Mouse (Mus musculus): ENCODE data around the gene Clic4. TPM values are rescaled to one million over a fixed set of nuclear protein-coding genes. Genes with fewer than 3 reads are reported as not detected.
"Not testable (repeated sequence)": the region's sequence is repeated elsewhere in the genome, so short reads cannot be mapped to it uniquely, and the experiment has no call there.

Clic4 gene
- total RNA-seq, 2 experiments from 2014 or later, result 30.2 to 35.7 TPM

DNA sequence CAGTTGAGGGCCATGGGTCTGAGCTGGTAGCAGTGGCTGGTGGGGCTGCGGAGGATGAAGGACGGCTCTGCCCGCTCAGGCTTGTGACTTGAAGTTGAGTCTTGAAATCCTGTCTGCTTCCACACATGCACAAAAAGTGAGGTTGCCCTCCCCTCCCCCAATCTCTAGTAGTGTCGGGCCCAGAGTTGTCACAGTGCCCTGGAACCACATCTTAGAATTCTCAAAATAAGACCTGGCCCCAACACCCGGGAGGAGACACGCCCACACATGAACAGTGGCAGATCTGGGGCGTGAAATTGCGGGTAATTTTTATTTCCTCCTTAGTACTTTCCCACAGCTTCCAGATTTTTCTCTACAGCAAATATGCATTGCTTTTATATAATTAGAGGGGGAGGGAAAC lies 74.8 kb downstream of the Clic4 start:
- no peak for DNase-seq (ENCODE audit: low spot score in 2 of 2)

DNA sequence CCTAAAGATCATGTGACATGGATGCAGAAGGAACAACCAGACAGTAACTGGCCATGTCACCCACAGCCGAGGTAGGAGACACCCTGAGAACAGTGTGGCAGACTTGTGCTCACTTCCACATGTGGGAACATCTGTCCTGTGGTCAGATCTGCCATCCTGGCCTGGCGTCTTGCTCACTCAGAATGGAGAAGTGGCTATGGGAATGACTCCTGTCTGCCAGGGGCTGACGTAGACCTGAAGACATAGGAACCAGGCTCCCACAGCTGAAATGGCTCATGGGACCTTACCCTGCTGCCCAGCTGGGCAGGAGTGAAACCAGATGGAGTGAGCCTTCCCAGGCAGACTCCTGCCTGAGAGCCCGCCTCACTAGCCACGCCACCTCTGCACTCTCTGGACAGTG lies 79.8 kb downstream of the Clic4 start:
- no peak for DNase-seq (ENCODE audit: low spot score in 2 of 2)

DNA sequence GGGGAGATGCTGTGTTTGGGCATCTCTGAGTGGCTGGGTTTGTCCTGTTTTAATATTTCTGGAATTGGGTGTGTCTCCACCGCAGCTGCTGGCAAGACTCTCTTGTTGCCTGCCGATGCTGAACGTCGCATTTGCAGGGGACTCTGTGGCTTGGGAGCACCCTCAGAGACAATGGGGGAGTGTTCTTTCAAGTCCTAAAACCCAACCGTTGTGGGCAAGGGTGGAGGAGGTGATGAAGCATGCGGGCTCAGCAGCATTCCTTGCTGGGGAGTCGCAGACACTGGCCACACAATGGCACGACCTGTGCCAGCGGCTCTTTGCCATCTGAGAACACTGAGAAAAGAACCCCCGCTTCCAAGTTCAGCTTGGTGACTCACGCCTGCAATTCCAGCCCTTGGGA lies 81.0 kb downstream of the Clic4 start:
- DNase-seq (ENCODE audit: low spot score in 2 of 2), result no peak

DNA sequence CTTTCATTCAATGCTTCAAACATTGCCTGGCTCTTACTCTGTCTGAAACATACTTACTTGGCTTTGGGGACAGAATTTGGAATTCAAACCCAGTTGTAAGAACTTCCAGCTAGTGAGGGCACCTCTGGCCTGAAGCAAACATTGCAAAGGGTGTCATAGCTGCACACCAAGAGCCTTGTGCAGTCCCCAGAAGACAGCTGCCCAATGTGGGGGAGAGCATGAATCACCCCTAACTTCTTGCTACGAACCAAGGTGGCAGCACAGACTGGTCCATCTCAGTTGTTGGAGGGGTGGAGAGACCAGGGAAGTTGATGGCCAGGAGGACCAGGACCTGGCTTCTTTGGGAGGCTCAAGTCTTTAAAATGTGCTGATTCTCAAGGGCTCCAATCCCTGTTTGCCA lies 81.4 kb downstream of the Clic4 start:
- DNase-seq (ENCODE audit: low spot score in 2 of 2), result no peak

DNA sequence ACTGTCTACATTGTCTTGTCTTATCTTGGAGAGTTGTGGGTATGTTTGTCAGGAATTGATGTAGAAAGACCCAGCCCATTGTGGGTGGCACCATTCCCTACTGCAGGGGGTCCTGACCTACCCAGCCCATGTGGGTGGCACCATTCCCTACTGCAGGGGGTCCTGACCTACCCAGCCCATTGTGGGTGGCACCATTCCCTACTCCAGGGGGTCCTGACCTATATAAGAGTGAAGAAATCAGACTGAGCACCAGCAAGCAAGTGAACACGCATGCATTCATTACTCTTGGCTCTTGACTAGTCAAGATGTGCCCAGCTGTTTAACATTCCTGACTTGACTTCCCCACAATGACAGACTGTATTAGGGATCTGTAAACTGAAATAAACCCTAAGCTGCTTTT lies 82.2 kb downstream of the Clic4 start:
- no peak for DNase-seq (ENCODE audit: low spot score in 2 of 2)

DNA sequence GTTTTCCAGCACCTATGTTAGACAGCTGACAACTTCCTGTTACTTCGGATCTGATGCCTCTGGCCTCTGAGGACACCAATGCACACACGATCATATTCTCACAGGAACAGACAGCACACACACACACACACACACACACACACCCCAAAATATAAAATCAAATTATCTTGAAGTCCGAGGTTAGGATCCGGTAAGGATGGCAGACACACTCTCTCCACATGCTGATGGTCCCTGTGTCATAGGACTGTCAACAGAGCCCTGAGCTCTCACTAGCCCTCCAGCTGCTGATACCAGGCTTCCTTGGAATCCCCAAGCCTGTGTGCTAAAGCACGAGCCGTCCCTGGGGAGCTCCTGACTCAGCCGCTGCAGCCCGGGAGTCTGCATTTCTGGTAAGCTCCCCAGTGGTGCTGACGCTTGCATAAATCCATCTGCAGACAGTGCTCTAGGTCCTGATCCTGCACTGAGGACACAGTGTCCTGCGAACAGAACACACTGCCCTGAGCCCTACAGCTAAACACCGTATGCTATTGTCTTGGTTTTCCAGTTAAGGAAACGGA lies 83.1 kb downstream of the Clic4 start:
- DNase-seq (ENCODE audit: low spot score in 2 of 2), result no peak

DNA sequence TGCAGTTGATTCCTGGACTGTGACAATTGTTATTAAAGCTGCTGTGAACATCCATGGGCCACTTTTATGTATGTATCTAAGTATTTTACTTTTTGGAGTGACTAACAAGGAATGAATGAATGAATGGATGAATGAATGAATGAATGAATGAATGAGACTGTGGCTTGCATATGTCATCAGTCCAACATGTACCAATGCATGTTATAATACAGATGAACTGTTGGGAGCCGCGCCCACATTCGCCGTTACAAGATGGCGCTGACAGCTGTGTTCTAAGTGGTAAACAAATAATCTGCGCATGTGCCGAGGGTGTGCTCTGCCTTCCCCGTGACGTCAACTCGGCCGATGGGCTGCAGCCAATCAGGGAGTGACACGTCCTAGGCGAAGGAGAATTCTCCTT lies 88.3 kb downstream of the Clic4 start:
- DNase-seq (ENCODE audit: low spot score in 2 of 2), result not testable (repeated sequence)

DNA sequence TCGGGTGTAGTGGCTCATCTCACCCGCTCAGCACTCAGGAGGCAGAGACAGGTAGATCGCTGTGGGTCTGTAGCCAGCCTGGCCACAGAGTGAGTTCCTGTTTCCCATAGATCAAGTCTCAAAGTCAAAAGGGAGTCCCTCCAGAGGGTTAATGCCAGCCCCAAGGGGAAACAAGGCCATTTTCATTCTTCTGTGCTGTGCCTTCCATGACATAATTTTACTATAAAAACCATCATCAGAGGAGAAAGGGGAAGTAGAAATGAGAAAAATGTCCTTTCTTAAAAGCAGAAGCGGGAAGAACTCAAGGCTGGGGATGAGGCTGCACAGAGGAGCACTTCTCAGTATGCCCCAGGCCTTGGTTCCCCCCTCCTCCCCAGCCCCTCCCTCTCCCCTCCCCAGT lies 90.8 kb downstream of the Clic4 start:
- no peak for DNase-seq (ENCODE audit: low spot score in 2 of 2)

DNA sequence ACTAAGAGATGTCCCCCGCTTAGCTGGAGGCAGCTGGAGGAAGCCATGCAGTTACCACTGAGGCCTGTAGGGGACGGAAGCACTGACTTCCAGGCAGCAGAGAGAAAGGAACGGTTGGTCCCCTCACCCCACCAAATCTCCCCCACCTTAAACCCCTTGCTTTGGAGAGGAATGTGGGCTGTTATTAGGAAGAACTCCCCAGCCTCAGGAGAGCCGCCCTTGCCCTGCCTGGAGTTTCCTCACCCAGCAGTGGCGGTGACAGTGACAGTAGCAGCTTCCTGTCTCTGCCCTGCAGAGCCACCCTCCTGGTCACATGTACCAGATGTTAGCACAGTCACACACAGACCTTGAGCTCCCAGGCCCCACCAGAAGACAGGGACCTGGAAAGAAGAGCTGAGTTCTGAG lies 93.5 kb downstream of the Clic4 start:
- peak in 1 of 2 experiments; percentile 24 for DNase-seq (ENCODE audit: low spot score in 2 of 2)

DNA sequence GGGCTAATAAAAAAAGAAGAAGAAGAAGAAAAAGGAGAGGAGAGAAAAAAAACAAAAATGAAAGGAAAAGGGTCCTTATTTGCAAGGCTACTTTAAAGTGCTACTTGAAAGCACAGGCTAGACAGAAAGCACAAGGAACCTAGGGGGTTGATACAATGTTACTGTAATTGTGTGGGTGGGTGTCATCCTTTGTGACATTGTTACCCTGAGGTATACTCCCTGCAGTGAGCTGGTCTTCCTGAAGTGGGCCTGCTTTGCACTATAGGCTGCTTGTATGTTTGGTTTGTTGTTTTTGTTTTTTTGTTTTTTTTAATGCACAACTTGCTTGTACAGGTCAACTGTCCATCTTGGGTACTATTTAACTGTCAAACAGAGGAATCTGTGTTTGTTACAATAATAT lies 95.0 kb downstream of the Clic4 start:
- DNase-seq (ENCODE audit: low spot score in 2 of 2), result no peak

DNA sequence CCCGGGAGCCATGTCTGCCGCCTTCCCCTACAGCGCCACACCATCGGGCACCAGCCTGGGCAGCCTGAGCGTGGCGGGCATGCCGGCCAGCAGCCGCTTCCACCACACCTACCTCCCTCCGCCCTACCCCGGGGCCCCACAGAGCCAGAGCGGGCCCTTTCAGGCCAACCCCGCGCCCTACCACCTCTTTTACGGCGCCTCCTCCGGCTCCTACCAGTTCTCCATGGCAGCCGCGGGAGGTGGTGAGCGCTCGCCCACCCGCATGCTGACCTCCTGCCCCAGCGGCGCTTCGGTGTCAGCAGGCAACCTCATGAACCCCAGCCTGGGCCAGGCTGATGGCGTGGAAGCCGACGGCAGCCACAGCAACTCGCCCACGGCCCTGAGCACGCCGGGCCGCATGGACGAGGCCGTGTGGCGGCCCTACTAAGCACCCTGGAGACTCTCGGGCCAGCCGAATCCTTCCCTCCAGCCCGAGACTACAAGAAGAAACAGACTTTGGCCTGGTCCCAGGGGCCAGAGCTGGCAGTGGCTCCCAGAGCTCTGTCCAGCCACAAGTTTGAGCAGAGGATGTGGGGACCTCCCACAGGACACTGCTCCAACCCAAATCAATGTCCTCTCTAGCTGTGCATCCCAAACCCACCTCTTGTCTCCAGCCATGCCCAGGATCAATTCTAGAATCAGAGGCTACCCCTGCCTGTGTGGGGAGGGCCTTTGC lies 97.1 kb downstream of the Clic4 start:
- DNase-seq (ENCODE audit: low spot score in 2 of 2), result no peak

DNA sequence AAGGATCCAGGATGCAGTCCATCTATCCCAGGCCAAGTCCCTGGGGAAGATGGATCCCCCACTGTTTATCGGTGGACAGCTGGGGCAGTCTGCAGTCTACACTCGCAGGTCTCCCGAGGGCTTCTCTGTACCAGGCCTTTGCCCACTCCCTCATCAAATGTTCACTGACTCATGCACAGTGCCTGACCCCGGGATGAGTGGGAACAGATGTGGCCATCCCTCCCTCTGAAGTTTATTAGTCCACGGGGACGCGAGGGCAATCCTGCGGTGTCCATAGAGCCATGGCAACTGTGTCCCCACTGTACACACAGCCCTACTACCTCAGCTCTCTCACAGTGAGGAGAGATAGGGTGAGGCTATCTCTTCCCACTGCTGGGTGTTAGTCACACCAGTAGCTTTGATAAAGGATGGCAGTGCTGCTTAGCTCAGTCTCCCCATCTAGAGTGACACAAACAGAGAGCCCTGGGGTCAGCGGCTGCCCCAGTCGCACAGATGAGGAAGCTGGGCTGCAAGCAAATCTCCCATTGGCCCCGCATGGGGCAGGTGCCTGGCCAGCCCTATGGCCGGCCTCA lies 101.2 kb downstream of the Clic4 start:
- DNase-seq (ENCODE audit: low spot score in 2 of 2), result no peak

DNA sequence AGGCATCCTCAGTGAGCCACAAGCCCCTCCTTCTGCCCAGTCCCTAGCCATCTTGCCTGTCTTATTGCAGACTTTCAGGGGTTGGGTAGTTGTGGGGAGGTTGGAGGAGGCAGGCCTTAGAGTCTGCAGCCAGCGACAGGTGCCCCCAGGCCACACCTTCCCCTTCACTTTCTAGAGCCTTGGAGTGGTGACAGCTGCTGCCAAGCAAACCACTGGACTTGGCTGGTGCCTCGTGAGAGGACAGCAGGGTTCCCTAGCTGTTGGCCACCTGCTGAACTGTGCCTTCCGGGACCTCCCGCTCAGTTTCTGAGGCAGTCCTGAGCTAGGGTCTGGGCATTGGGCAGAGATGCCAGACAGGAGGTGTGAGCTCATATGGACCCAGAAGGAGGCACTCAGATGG lies 103.1 kb downstream of the Clic4 start:
- no peak for DNase-seq (ENCODE audit: low spot score in 2 of 2)

DNA sequence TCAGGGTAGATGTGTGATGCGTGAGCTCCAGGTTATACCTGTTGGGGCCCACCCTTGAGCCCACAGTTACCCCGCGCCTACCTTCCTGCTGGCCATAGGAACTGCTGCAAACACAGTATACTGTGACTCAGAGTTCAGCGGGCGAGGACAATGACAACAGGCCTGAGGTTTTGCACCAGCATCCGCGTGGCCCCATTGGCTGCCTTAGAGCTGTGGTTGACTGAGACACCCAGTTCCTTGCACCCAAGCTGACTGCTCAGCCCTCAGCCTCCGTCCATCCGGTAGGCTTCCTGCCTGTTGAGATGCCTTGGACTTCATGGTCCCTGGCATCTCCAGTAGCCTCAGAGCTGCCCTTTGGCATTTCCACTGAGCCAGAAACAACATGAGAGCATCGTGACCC lies 103.5 kb downstream of the Clic4 start:
- DNase-seq (ENCODE audit: low spot score in 2 of 2), result no peak

DNA sequence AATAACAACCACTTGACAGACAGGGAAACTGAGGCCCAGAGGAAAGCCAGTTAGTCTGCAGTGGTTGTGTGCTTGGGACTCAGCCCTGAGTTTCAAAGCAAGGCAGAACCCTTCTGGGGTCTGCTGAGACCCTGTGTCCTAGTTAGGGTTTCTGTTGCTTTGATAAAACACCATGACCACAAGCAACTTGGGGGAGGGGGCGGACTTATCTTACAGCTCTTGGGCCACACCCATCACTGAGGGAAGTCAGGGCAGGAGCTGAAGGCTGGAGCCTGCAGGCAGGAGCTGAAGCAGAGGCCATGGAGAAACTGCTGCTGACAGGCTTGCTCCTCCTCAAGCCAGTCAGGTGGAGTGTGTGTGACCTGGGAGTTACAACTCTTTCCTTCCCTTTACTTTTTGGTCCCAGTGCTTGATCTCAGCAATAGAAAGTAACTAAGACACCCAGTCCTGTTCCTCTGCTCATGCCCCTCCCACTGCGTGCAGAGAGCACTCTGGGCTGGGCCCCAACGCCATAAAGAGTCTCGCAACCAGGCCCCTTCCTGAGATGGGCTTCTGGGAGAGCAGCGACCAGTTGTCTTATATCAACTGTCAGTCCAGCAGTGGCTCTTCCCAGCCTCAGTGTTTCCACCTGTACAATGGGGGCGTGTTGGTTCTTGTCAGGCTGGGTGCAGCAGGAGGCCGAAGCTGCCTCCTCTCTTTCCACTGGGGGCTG lies 104.6 kb downstream of the Clic4 start:
- no peak for DNase-seq (ENCODE audit: low spot score in 2 of 2)

DNA sequence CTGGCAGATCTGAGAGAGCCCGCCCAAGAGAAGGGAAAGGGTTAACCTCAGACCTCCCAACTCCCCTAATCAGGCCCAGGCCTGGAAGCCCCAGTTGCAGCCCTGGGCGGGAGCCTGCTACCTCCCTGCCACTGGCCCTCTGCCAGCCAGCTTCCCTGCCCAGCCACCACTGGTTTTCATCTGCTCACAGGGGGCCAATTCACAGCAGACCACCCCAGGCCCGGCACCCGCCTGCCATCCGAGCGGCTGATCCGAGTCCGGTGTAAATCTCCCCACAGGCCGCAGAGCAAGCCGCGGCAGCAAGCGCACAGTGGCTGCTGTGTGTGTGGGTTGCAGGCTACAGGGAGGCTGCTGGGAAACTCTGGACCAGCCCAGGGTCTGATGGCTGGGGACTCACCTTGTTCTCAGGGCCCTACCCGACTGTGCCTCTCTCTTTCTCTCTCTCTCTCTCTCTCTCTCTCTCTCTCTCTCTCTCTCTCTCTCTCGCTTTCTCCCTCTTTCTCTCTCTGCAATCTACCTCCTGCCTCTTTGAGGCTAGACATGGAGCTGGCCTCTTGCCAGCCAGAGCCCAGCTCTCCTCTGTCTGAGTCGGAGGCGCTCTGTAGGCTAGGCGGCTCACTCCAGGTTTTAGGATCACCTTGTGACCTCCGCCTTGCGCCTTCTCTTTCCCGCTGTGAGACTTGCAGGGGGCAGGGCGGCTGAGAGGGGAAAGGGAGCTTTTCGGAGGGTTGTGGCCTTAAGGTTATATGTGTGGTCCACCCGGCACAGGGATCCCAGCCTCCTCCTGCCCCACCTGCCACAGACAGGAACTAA lies 106.0 kb downstream of the Clic4 start:
- no peak for DNase-seq (ENCODE audit: low spot score in 2 of 2)

DNA sequence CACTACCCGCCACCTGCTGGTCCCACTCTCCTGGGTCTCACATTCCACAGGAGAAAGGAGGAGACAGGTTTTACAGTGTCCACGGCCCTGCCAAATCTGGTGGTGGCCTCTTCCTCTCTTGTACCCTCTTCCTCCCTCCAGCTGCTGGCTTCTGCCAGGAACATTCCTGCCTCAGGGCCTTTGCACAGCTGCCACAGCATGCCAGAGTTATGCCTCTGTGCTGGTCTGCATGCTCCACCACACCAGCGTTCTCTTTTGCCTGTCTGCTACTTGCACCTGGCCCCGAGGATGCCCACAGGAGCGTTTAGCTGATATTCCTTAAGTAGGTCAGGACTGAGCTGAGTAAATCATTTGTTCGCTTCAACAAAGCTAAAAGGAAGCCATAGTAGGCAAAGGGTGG lies 106.9 kb downstream of the Clic4 start:
- DNase-seq (ENCODE audit: low spot score in 2 of 2), result no peak

Measured in left cerebral cortex, adult 18-20 months (tissue).